Mouse (Mus musculus): ENCODE data around the gene Wdr5. TPM values are rescaled to one million over a fixed set of nuclear protein-coding genes. Genes with fewer than 3 reads are reported as not detected.
"Not testable (repeated sequence)": the region's sequence is repeated elsewhere in the genome, so short reads cannot be mapped to it uniquely, and the experiment has no call there.

The Wdr5 gene
- polyA plus RNA-seq, 1 experiment from 2014 or later = 50.2 TPM

DNA sequence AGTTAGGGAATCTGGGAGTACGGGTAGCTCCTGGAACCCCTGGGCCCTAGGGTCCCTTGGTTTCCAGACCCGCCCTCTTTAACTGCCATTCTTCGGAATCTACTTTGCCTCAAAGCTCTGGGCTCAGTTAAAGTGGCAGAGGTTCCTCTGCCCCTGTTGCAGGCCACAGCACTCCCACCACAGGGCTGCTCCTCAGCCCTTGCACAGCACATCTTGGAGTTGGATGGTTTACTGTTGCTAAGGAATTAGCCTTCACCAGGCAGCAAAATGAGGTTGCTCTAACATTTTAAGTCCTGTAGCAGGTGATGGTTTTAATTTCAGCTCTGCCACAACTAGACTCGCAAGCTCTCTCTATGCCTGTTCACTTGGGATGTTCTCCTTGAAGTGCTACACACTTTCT, 7.4 kb upstream of the Wdr5 start, which contains the start of gene Brd3:
Brd3 (minus strand) TSS at position 101 of the 400 bp plus-strand sequence.
- WGBS = 78% methylated on average over 4 of the region's 4 CpGs
- H3K9me3 ChIP-seq = no peaks in the 10 kb centered on the region
- H3K9ac ChIP-seq = no peak within 1 kb of the TSS
- H3K27me3 ChIP-seq (replicated peaks) = no peaks in the 10 kb centered on the region
- no peak within 1 kb of the TSS for H3K4me3 ChIP-seq (replicated peaks)
- H3K36me3 ChIP-seq = no peaks in the 10 kb centered on the region
- H3K4me2 ChIP-seq (replicated peaks) = no peak within 1 kb of the TSS
- no peak for ATAC-seq
- H3K4me1 ChIP-seq (replicated peaks) = 0 out of 2 replicates have a peak, but pooled peaks cover 19% of the 10 kb centered on the region
- H3K27ac ChIP-seq = no peak within 1 kb of the TSS

DNA sequence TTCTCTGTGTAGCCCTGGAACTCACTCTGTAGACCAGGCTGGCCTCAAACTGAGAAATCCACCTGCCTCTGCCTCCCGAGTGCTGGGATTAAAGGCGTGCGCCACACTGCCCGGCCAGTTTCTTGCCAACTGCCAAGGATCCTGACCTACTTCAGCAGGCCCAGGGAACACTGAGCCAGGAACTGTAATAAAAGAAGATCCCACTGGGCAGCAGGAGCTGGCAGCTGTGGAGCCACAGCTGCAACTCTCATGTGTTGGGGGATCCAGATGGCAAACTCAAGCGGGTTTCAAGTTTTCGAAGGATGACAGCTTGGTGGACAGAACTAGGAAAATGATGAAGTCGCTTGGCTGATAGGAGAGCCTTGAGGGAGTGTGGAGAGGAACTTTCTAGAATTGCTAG, 4.3 kb upstream of the Wdr5 start:
- Histone ChIP-seq H3K4me1 (replicated peaks) (peaks cover 10% of the 10 kb centered on the region), H3K27me3 (replicated peaks) (no peaks in the 10 kb centered on the region), H3K4me3 (replicated peaks) (no peak overlapping the region), H3K4me2 (replicated peaks) (no peak overlapping the region), H3K9ac (no peak overlapping the region), H3K27ac (no peak overlapping the region), H3K9me3 (no peaks in the 10 kb centered on the region), H3K36me3 (no peaks in the 10 kb centered on the region)
- 94% methylated on average over 7 of the region's 7 CpGs for WGBS
- ATAC-seq = no peak

DNA sequence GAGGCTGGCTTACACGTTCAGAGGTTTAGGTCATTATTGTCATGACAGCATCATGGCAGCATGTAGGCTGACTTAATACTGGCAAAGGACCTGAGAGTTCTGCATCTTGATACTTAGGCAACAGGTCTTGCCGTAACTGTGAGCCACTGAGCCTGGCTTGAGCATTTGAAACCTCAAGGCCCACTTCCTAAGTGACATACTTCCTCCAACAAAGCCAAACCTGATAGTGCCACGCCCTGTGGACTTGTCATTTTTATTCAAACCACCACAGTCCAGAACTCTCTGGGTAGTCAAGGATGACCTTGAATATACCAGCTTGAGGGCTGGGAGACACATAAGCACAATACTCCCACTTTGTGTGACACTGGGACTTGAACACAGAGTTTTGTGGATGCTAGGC, 2.0 kb upstream of the Wdr5 start:
- no peak for ATAC-seq
- no peaks in the 10 kb centered on the region for H3K27me3 ChIP-seq (replicated peaks)
- peaks cover 25% of the 10 kb centered on the region for H3K4me1 ChIP-seq (replicated peaks)
- no peak overlapping the region for H3K27ac ChIP-seq
- no peaks in the 10 kb centered on the region for H3K36me3 ChIP-seq
- H3K4me2 ChIP-seq (replicated peaks) = no peak overlapping the region
- 97% methylated on average over 3 of the region's 3 CpGs for WGBS
- no peak overlapping the region for H3K4me3 ChIP-seq (replicated peaks)
- no peaks in the 10 kb centered on the region for H3K9me3 ChIP-seq
- H3K9ac ChIP-seq = no peak overlapping the region

DNA sequence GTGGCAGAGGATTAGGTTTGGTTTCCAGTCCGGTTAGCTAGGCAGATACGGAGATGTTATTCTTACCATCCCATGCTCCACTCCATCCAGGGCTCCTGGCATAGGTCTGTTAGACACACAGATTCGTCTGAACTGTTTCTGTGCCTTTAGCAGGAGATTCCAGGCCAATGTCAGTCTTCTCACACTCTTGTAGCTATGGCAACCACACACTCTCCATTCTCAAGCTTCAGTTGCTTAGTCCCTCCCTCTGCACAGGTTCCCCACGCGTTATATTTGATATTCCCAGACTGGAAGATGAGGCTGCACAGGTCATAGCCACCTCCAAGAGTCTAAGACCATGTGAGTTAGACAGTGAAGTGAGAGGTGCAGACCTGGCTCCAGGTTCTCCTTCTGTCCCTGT, 1.1 kb upstream of the Wdr5 start:
- WGBS = 67% methylated on average over 5 of the region's 5 CpGs
- H3K9ac ChIP-seq = peak overlapping the region; percentile 85
- H3K4me2 ChIP-seq (replicated peaks) = peak overlapping the region; percentile 92
- peak overlapping the region; percentile 88 for H3K4me3 ChIP-seq (replicated peaks)
- no peaks in the 10 kb centered on the region for H3K9me3 ChIP-seq
- H3K27ac ChIP-seq = peak overlapping the region; percentile 78
- no peaks in the 10 kb centered on the region for H3K27me3 ChIP-seq (replicated peaks)
- ATAC-seq = no peak
- H3K4me1 ChIP-seq (replicated peaks) = peaks cover 23% of the 10 kb centered on the region
- H3K36me3 ChIP-seq = 0 out of 2 replicates have a peak, but pooled peaks cover 5% of the 10 kb centered on the region

GRCm38 (mm10) chr2:27515341-27516166, 597 bp downstream of the Wdr5 start:
- H3K27me3 ChIP-seq (replicated peaks) = no peaks in the 10 kb centered on the region
- ATAC-seq = peak; percentile 58
- H3K9me3 ChIP-seq = no peaks in the 10 kb centered on the region
- H3K36me3 ChIP-seq = peaks cover 19% of the 10 kb centered on the region
- peak overlapping the region; percentile 78 for H3K27ac ChIP-seq
- peak overlapping the region; percentile 85 for H3K9ac ChIP-seq
- peaks cover 23% of the 10 kb centered on the region for H3K4me1 ChIP-seq (replicated peaks)
- peak overlapping the region; percentile 88 for H3K4me3 ChIP-seq (replicated peaks)
- under 1% methylated on average over 40 of the region's 40 CpGs for WGBS
- H3K4me2 ChIP-seq (replicated peaks) = peak overlapping the region; percentile 92

DNA sequence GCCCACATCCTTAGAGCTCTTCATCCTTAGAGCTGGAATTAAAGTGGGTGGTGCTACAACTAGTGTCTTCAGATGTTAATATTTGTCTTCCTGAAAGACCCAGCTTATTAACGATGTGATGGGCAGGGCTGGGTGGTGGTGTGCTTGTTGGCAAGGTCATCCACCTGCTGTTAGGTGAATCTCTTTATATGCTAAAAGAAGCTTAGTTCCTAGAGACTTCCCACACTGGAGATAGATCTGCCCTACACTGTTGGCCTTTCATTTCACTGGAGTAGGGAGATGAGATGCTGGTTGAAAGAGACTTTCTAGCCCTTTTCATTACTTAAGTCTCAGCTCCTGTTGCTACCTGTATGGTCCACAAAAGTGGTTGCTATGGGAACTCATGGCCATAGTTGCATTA, 1.3 kb downstream of the Wdr5 start:
- Histone ChIP-seq H3K4me1 (replicated peaks) (peaks cover 23% of the 10 kb centered on the region), H3K27ac (no peak overlapping the region), H3K4me2 (replicated peaks) (peak overlapping the region; percentile 92), H3K4me3 (replicated peaks) (peak overlapping the region; percentile 88), H3K27me3 (replicated peaks) (no peaks in the 10 kb centered on the region), H3K36me3 (peaks cover 26% of the 10 kb centered on the region), H3K9ac (peak overlapping the region; percentile 85; the same call in 1 of the 2 replicates), H3K9me3 (no peaks in the 10 kb centered on the region)
- no peak for ATAC-seq
- 15% methylated on average over 1 of the region's 1 CpGs for WGBS

DNA sequence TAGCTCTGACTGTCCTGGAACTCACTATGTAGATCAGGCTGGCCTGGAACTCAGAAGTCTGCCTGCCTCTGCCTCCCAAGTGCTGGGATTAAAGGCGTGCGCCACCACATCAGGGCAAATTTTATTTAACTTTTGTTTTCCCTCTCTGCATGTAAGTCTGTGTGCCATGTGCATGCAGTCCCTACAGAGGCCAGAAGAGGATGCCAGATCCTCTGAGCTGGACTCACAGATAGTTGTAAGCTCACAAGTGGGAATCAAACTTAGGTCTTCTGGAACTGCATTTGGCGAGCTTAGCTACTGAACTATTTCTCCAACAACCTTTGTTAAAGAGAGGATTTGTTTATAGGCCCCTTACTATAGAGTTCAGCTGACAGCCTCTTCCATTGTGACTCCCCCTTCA, 3.3 kb downstream of the Wdr5 start:
- Histone ChIP-seq H3K4me3 (replicated peaks) (no peak overlapping the region), H3K36me3 (peaks cover 30% of the 10 kb centered on the region), H3K4me1 (replicated peaks) (peaks cover 23% of the 10 kb centered on the region), H3K4me2 (replicated peaks) (no peak overlapping the region), H3K9me3 (no peaks in the 10 kb centered on the region), H3K27ac (no peak overlapping the region), H3K9ac (no peak overlapping the region), H3K27me3 (replicated peaks) (no peaks in the 10 kb centered on the region)
- ATAC-seq = no peak
- WGBS = 92% methylated on average over 3 of the region's 3 CpGs

- H3K27me3 ChIP-seq (replicated peaks); H3K9me3 ChIP-seq; ATAC-seq; H3K9ac ChIP-seq; H3K4me3 ChIP-seq (replicated peaks): not testable (repeated sequence)
- Histone ChIP-seq H3K36me3 (peaks cover 23% of the 10 kb centered on the region), H3K27ac (peak overlapping the region; percentile 48; the same call in 1 of the 2 replicates), H3K4me1 (replicated peaks) (peaks cover 12% of the 10 kb centered on the region; the same call in 1 of the 2 replicates), H3K4me2 (replicated peaks) (peak overlapping the region; percentile 15)
- 61% methylated on average over 5 of the region's 5 CpGs for WGBS
Measured at GRCm38 (mm10) chr2:27538455-27539330, 23.7 kb downstream of the Wdr5 start.

GRCm38 (mm10) chr2:27539336-27539735, 24.4 kb downstream of the Wdr5 start:
- Histone ChIP-seq H3K36me3 (peaks cover 18% of the 10 kb centered on the region), H3K27me3 (replicated peaks) (no peaks in the 10 kb centered on the region), H3K9me3 (no peaks in the 10 kb centered on the region), H3K4me3 (replicated peaks) (no peak overlapping the region), H3K4me2 (replicated peaks) (peak overlapping the region; percentile 15), H3K4me1 (replicated peaks) (peaks cover 12% of the 10 kb centered on the region; the same call in 1 of the 2 replicates), H3K9ac (no peak overlapping the region), H3K27ac (peak overlapping the region; percentile 48; the same call in 1 of the 2 replicates)
- ATAC-seq = no peak
- WGBS = 15% methylated on average over 5 of the region's 5 CpGs

GRCm38 (mm10) chr2:27539772-27540514, 25.0 kb downstream of the Wdr5 start:
- H3K9ac ChIP-seq = peak overlapping the region; percentile 43
- H3K27me3 ChIP-seq (replicated peaks) = no peaks in the 10 kb centered on the region
- peaks cover 12% of the 10 kb centered on the region for H3K36me3 ChIP-seq
- H3K4me1 ChIP-seq (replicated peaks) = peaks cover 11% of the 10 kb centered on the region; the same call in 1 of the 2 replicates
- H3K4me2 ChIP-seq (replicated peaks) = peak overlapping the region; percentile 57
- H3K4me3 ChIP-seq (replicated peaks) = peak overlapping the region; percentile 34
- H3K9me3 ChIP-seq = no peaks in the 10 kb centered on the region
- H3K27ac ChIP-seq = peak overlapping the region; percentile 80
- under 1% methylated on average over 46 of the region's 46 CpGs for WGBS
- peak; percentile 99 for ATAC-seq

DNA sequence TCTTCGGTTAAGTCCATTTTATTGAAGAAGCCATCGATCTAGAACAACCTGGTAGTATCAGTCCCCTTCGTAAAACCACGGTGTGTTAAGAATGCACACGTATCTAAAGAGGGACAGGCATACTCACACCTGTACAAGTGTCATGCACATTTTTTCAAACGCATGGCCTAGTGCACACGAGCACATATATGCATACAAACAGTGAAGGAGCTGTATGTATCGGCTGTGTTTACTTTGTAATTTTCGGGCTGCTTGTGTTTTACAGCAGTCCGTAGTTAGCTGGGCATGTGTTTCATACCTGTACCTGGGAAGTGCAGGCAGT, 25.5 kb downstream of the Wdr5 start:
- H3K4me2 ChIP-seq (replicated peaks) = peak overlapping the region; percentile 57
- H3K4me1 ChIP-seq (replicated peaks) = 0 out of 2 replicates have a peak, but pooled peaks cover 9% of the 10 kb centered on the region
- H3K27me3 ChIP-seq (replicated peaks) = no peaks in the 10 kb centered on the region
- no peaks in the 10 kb centered on the region for H3K9me3 ChIP-seq
- peak overlapping the region; percentile 43 for H3K9ac ChIP-seq
- peak overlapping the region; percentile 80 for H3K27ac ChIP-seq
- peaks cover 7% of the 10 kb centered on the region for H3K36me3 ChIP-seq
- ATAC-seq = peak; percentile 44
- WGBS = 15% methylated on average over 10 of the region's 10 CpGs
- H3K4me3 ChIP-seq (replicated peaks) = peak overlapping the region; percentile 34
